Mouse (Mus musculus) hindbrain, embryonic 15.5 days (tissue): ENCODE measurements around the gene Slco4a1. TPM values are rescaled to one million over a fixed set of nuclear protein-coding genes. Genes with fewer than 3 reads are reported as not detected.

Experiments
- ATAC-seq: fragments of 200-750 bp; cut with Nextera tagmentation; 2 replicates; pipeline ENCODE4 v1.8.0; 2017; ENCODE audit warnings: low read depth, moderate number of reproducible peaks, moderate TSS enrichment; ENCODE audit not compliant: low FRiP score
- H3K27ac ChIP-seq: fragments of 300-500 bp; sonication (generic); replicated peaks from 2 replicates; pipeline ENCODE4 v1.5.1; 2015; ENCODE audit warnings: mild to moderate bottlenecking, inconsistent platforms
- H3K27me3 ChIP-seq: fragments of 300-500 bp; sonication (generic); 2 replicates; pipeline ENCODE4 v1.6.1; 2015; ENCODE audit warnings: control low read depth, inconsistent platforms
- H3K36me3 ChIP-seq: fragments of 300-500 bp; sonication (generic); 2 replicates; pipeline ENCODE4 v1.6.1; 2015; ENCODE audit warnings: control low read depth, inconsistent platforms
- H3K4me1 ChIP-seq: fragments of 300-500 bp; sonication (generic); replicated peaks from 2 replicates; pipeline ENCODE4 v1.6.1; 2015; ENCODE audit warnings: control low read depth, inconsistent platforms
- H3K4me2 ChIP-seq: fragments of 300-500 bp; sonication (generic); 2 replicates; pipeline ENCODE4 v1.6.1; 2015; ENCODE audit warnings: moderate library complexity, mild to moderate bottlenecking, inconsistent platforms
- H3K4me3 ChIP-seq: fragments of 300-500 bp; sonication (generic); 2 replicates; pipeline ENCODE4 v1.5.1; 2015; ENCODE audit warnings: mild to moderate bottlenecking, inconsistent platforms
- H3K9ac ChIP-seq: fragments of 300-500 bp; sonication (generic); 2 replicates; pipeline ENCODE4 v1.6.1; 2015; ENCODE audit warnings: inconsistent platforms
- H3K9me3 ChIP-seq: fragments of 300-500 bp; sonication (generic); 2 replicates; pipeline ENCODE4 v1.6.1; 2016; ENCODE audit warnings: control low read depth, inconsistent platforms
- WGBS: fragments of 180-500 bp; shearing (Covaris S2); methylation state at CpG from one replicate; pipeline ENCODE4 v1.1.7; 2015; 5-methylcytosine and 5-hydroxymethylcytosine counted together
- polyA plus RNA-seq: library from polyadenylated mRNA; unstranded; fragments of >200 nt; fragmentation: Nextera tagmentation; extraction: Ambion mirVana; gene quantifications from 2 replicates; pipeline ENCODE4 v1.2.1, GENCODE M21; 2015

Gene Slco4a1
- polyA plus RNA-seq, 1 experiment from 2014 or later = 1.9 TPM

DNA sequence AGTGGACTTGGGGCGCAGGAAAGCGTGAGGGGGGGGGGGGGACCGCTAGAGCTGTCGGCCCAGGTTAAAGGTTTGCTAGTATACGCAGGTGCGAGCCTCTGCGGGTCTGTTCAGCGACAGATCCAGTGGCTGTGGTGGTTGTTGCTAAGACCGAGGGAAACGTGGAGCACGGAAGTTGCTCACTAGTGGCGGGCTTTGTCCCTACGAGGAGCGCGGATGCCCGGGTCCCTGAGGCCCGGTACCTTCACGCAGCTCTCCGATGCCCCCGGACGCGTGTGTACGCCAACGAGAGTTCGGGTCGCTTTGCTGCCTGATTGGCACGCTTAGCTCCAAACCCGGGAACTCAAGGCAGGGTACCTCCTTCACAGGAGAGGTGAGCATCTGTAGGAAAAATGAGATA lies 660 bp downstream of the Slco4a1 start:
- H3K27me3 ChIP-seq = peaks cover 27% of the 10 kb centered on the region
- H3K4me3 ChIP-seq = peak overlapping the region; percentile 56
- peak overlapping the region; percentile 95 for H3K4me2 ChIP-seq
- H3K36me3 ChIP-seq = no peaks in the 10 kb centered on the region
- 0 out of 2 replicates have a peak overlapping the region, but pooled peaks have one; percentile 28 for H3K27ac ChIP-seq
- ATAC-seq = peak; percentile 21; the same call in 1 of the 2 replicates
- peak overlapping the region; percentile 49 for H3K9ac ChIP-seq
- no peaks in the 10 kb centered on the region for H3K9me3 ChIP-seq
- WGBS = under 1% methylated on average over 28 of the region's 28 CpGs
- H3K4me1 ChIP-seq = peaks cover 13% of the 10 kb centered on the region; the same call in 1 of the 2 replicates

DNA sequence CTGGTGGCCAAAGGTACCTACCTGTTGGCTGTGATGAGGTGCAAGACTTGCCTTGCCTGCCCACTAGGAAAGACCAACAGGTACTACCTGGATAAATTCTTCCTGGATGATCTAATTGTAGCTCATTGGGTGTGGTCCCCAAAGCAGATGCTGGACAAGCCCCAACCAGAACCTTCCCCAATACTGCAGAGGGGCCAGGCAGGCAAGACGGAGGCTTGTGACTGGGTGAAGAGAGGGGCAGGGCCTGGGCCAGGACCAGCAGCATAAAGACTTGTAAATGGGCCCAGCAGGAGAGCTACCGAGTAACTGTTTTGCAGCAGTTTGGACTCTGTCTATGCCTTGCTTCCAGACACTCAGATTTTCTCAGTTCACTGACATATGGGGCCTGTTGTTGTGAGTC lies 1.6 kb downstream of the Slco4a1 start:
- no peak for ATAC-seq
- 31% methylated on average over 2 of the region's 2 CpGs for WGBS
- Histone ChIP-seq H3K36me3 (no peaks in the 10 kb centered on the region), H3K27me3 (peaks cover 27% of the 10 kb centered on the region), H3K4me3 (no peak overlapping the region), H3K4me2 (peak overlapping the region; percentile 95; the same call in 1 of the 2 replicates), H3K9ac (no peak overlapping the region), H3K27ac (no peak overlapping the region), H3K9me3 (no peaks in the 10 kb centered on the region), H3K4me1 (peaks cover 13% of the 10 kb centered on the region; the same call in 1 of the 2 replicates)

DNA sequence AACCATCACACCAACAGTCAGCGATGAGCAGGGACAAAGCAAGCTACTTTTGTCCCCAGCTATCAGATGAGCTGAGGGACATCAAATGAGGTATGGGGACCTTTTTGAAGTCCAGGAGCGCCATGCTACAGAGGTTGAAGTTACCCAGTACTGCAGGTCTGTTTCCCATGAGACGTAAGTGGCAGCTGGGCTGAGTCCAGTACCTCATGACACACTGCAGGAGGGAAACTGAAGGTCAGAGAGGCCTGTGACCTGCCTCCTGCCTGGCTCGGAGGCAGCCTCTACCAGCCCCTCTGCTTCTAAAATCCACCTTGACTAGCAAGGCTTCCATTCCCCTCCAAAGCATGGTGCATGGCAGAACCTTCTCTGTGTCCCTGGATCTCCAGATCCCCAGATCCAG lies 3.4 kb downstream of the Slco4a1 start:
- Histone ChIP-seq H3K4me3 (no peak overlapping the region), H3K27ac (no peak overlapping the region), H3K27me3 (peaks cover 24% of the 10 kb centered on the region), H3K4me1 (peaks cover 13% of the 10 kb centered on the region; the same call in 1 of the 2 replicates), H3K9ac (no peak overlapping the region), H3K36me3 (no peaks in the 10 kb centered on the region), H3K9me3 (no peaks in the 10 kb centered on the region), H3K4me2 (no peak overlapping the region)
- WGBS = 81% methylated on average over 4 of the region's 4 CpGs
- ATAC-seq = no peak

DNA sequence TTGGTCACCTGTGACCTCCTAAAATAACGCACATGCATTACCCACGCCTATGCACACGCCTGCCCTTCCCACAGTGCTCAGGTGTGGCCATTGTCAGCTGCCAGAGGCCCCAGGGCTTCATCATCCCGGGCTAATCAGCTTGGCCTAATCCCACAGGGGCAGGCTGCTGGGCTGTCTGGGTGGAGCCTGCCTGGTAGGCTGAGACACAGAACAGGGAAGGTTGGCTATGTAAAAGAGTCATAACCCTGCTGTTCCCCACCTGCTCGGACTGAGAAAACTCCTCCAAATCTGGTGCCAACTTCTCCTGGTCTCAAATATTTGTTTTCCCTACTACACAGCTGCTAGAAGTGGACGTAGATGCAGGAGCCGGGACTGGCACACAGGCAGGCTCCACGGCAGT lies 4.8 kb downstream of the Slco4a1 start:
- Histone ChIP-seq H3K27ac (no peak overlapping the region), H3K4me1 (peaks cover 11% of the 10 kb centered on the region; the same call in 1 of the 2 replicates)
- WGBS = 52% methylated on average over 8 of the region's 8 CpGs

DNA sequence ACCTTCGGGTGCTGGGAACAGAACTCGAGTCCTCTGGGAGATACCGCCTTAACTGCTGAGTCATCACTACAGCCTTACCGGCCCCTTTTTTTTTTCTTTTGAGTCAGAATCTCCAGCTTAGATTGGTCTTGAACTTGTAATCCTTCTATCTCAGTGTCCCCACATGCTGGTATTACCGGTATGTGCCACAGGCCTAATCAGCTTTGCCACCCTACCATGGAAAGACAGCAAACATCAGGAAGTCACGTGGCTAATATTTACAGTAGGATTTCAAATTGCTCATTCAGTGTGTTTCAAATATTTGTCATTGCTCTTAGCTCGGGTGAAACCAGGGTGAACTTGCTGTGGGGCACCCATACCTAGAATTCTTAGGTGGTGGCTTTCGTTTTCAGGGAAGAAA lies 6.5 kb downstream of the Slco4a1 start:
- H3K27me3 ChIP-seq = peaks cover 13% of the 10 kb centered on the region
- no peaks in the 10 kb centered on the region for H3K9me3 ChIP-seq
- no peak overlapping the region for H3K27ac ChIP-seq
- no peak for ATAC-seq
- H3K4me3 ChIP-seq = no peak overlapping the region
- WGBS = 89% methylated on average over 8 of the region's 8 CpGs
- H3K9ac ChIP-seq = no peak overlapping the region
- no peaks in the 10 kb centered on the region for H3K4me1 ChIP-seq
- H3K36me3 ChIP-seq = no peaks in the 10 kb centered on the region
- no peak overlapping the region for H3K4me2 ChIP-seq

More for the DNA sequence above, 4.8 kb downstream of the Slco4a1 start:
- Histone ChIP-seq H3K4me2 (no peak overlapping the region), H3K9ac (no peak overlapping the region), H3K9me3 (no peaks in the 10 kb centered on the region), H3K4me3 (no peak overlapping the region), H3K36me3 (no peaks in the 10 kb centered on the region), H3K27me3 (peaks cover 24% of the 10 kb centered on the region)
- ATAC-seq = no peak

DNA sequence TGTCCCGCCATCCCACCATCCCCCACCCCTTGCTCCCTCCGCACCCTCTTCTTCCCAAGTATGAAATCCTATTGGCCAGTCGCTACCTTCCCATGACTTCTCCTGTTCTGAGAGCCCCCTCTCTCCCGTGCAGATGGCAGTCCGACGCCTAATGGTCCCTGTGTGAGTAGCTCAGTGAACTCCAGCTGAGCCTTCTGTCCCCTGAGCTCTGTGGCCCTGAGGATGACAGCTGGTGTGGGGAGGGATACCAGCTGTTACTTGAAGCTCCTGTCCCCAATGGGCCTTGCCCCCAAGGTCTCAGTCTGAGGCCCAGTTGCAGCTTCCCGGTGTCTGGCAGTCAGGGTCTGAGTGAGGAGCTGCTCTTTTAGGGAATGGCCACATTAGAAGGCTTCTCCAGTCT lies 10.5 kb downstream of the Slco4a1 start:
- H3K27ac ChIP-seq = no peak overlapping the region
- no peaks in the 10 kb centered on the region for H3K9me3 ChIP-seq
- WGBS = 49% methylated on average over 7 of the region's 7 CpGs
- no peaks in the 10 kb centered on the region for H3K4me1 ChIP-seq
- no peak overlapping the region for H3K4me2 ChIP-seq
- H3K4me3 ChIP-seq = no peak overlapping the region
- H3K36me3 ChIP-seq = no peaks in the 10 kb centered on the region
- H3K9ac ChIP-seq = no peak overlapping the region
- no peak for ATAC-seq
- H3K27me3 ChIP-seq = no peaks in the 10 kb centered on the region

DNA sequence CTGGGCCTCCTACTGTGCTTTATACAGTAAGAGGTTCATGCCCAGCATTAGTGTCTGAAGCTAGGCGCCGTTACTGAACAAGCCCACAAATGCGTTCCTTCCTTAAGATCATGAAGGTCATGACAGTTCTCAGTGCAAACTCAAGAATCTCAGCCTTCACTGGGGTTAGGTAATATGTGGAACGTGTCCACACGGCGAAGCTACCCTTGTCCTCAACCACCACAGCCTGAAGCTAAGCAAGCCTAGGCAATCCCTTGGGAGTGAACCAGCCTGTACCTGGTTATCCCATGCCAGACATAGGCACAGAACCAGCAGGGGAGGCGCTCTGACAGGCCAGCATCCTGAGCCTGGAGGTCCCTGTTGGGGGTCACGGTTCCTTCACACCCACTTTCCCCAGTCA lies 12.8 kb downstream of the Slco4a1 start:
- no peaks in the 10 kb centered on the region for H3K9me3 ChIP-seq
- H3K27me3 ChIP-seq = no peaks in the 10 kb centered on the region
- no peaks in the 10 kb centered on the region for H3K36me3 ChIP-seq
- no peak overlapping the region for H3K4me3 ChIP-seq
- H3K4me1 ChIP-seq = 0 out of 2 replicates have a peak, but pooled peaks cover 6% of the 10 kb centered on the region
- no peak for ATAC-seq
- H3K9ac ChIP-seq = no peak overlapping the region
- 94% methylated on average over 8 of the region's 8 CpGs for WGBS
- no peak overlapping the region for H3K4me2 ChIP-seq
- no peak overlapping the region for H3K27ac ChIP-seq

DNA sequence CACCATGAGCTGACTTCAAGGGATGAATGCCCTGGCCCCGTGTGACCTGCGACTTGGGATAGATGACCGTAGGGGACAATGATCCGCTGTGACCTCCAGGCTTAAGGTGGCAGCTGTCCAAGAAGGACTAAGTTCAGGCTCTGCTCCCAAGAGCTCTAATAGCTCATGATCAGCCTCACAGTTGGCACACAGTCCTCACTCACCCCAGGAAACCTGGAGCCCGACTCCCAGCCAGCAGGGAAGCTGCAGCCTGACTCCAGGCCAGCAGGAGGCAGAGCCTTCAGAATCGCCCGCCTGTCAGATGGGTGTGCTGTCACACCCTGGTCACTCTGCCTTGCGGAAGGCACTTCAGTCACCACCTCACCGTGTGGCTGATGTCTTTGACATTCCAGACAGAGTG lies 13.7 kb downstream of the Slco4a1 start:
- H3K27ac ChIP-seq = no peak overlapping the region
- no peaks in the 10 kb centered on the region for H3K9me3 ChIP-seq
- 71% methylated on average over 9 of the region's 9 CpGs for WGBS
- no peak overlapping the region for H3K4me3 ChIP-seq
- no peaks in the 10 kb centered on the region for H3K36me3 ChIP-seq
- ATAC-seq = no peak
- H3K9ac ChIP-seq = no peak overlapping the region
- H3K4me2 ChIP-seq = no peak overlapping the region
- 0 out of 2 replicates have a peak, but pooled peaks cover 6% of the 10 kb centered on the region for H3K4me1 ChIP-seq
- no peaks in the 10 kb centered on the region for H3K27me3 ChIP-seq

DNA sequence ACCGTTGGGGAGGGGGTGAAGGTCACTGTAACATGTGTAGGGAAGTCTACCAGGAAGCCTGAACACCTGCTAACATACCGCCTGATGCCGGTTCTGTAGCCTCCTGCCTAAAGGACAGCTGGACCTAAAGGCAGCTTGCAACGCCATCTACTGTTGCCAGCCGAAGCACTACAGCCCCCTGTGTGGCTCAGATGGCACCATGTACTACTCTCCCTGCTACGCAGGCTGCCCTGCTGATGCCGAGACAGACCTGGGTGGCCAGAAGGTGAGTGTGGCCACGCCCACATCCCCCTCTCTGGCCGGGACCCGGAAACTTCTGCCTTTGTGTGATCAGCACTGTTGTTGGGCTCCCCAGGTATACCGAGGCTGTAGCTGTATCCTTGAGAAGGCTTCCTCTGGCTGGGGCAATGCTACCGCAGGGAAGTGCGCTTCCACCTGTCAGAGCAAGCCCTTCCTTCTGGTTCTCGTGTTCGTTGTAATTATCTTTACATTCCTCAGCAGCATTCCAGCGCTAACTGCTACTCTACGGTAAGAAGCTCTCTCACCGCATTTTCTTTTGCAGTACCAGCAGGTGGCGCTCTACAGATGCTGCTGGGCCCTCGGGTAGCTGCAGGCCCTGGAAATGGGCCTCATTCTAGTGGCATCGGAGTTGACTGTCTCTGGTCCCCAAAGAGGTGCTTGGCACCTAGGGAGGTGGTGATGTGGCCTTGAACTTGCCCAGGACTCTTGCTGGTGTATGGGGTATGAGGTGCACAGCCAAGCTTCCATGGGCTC lies 16.4 kb downstream of the Slco4a1 start:
- no peak overlapping the region for H3K4me3 ChIP-seq
- peak; percentile 17; the same call in 1 of the 2 replicates for ATAC-seq
- no peaks in the 10 kb centered on the region for H3K27me3 ChIP-seq
- 10% methylated on average over 21 of the region's 21 CpGs for WGBS
- H3K9me3 ChIP-seq = no peaks in the 10 kb centered on the region
- no peak overlapping the region for H3K27ac ChIP-seq
- no peak overlapping the region for H3K9ac ChIP-seq
- 0 out of 2 replicates have a peak, but pooled peaks cover 6% of the 10 kb centered on the region for H3K4me1 ChIP-seq
- peak overlapping the region; percentile 2; the same call in 1 of the 2 replicates for H3K4me2 ChIP-seq
- H3K36me3 ChIP-seq = no peaks in the 10 kb centered on the region

DNA sequence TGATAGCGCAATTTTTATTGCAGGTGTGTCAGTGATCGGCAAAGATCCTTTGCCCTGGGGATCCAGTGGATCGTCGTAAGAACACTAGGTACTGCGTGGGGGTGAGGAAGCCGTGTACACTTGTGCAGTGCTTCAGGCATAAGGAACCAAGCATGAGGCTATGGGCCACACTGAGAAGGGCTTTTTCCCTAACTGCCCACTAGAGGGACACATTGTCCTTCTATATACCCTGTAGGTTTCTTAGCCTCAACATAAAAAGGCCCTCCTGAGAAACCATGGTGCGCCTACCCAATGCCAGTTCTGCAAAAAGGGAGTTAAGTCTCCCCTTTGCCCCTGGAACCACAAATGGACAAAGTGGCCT lies 17.0 kb downstream of the Slco4a1 start:
- Histone ChIP-seq H3K9ac (no peak overlapping the region), H3K9me3 (no peaks in the 10 kb centered on the region), H3K4me2 (no peak overlapping the region), H3K4me3 (no peak overlapping the region), H3K4me1 (0 out of 2 replicates have a peak, but pooled peaks cover 6% of the 10 kb centered on the region), H3K27me3 (no peaks in the 10 kb centered on the region), H3K27ac (no peak overlapping the region), H3K36me3 (no peaks in the 10 kb centered on the region)
- WGBS = 35% methylated on average over 7 of the region's 7 CpGs
- ATAC-seq = peak; percentile 75

DNA sequence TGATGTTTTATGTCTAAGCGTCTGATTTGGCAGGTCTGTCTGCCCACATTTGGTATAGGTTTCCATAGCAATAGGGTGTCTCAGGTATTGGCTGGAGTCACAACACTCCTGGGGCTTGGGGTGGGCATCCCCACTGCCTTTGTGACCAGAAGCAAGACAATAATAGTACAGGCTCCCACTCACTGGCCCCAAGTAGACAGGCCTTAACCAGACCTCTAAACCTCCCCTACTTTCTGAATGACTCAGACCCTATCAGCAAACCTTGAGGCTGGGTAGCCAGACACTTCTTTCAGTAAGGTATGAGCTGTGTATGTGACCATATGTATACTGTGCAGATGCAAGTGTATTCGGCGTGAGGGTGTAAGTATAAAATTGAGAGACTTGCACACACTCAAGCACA lies 18.8 kb downstream of the Slco4a1 start:
- Histone ChIP-seq H3K4me3 (no peak overlapping the region), H3K4me1 (0 out of 2 replicates have a peak, but pooled peaks cover 6% of the 10 kb centered on the region), H3K27ac (no peak overlapping the region), H3K4me2 (no peak overlapping the region), H3K9ac (no peak overlapping the region), H3K9me3 (no peaks in the 10 kb centered on the region), H3K36me3 (no peaks in the 10 kb centered on the region), H3K27me3 (no peaks in the 10 kb centered on the region)
- WGBS = 93% methylated on average over 3 of the region's 3 CpGs
- no peak for ATAC-seq

DNA sequence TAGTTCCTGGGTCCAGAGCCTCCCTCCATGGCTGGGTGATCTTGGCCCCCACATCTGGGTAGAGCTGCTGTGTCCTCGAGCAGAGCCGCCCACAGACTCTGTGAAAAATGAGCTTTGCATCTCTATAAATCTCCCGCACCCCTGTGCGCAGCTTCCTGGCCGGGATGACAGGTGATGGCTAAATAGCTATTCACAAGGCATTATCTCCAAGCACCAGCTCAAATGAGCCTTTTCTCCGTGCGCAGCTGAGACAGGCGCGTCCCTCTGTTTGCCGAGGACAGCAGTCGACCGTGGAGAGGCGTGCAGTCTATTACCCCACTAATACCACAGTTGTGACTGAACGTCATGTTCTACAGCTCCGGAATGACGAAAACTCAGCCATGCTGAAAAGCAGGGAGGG lies 26.2 kb downstream of the Slco4a1 start:
- no peak overlapping the region for H3K9ac ChIP-seq
- no peaks in the 10 kb centered on the region for H3K36me3 ChIP-seq
- peaks cover 23% of the 10 kb centered on the region for H3K4me1 ChIP-seq
- 0 out of 2 replicates have a peak, but pooled peaks cover 5% of the 10 kb centered on the region for H3K27me3 ChIP-seq
- no peaks in the 10 kb centered on the region for H3K9me3 ChIP-seq
- ATAC-seq = peak; percentile 59; the same call in 1 of the 2 replicates
- no peak overlapping the region for H3K4me3 ChIP-seq
- WGBS = 9% methylated on average over 16 of the region's 16 CpGs
- H3K4me2 ChIP-seq = peak overlapping the region; percentile 5; the same call in 1 of the 2 replicates
- H3K27ac ChIP-seq = no peak overlapping the region
